Mouse (Mus musculus) heart, postnatal 0 days (tissue): ENCODE measurements around the gene Runx2.

Experiments
- CTCF ChIP-seq: IDR thresholded peaks from 2 replicates; pipeline ENCODE4 v1.5.1; 2016; ENCODE audit warnings: antibody characterized with exemption, control low read depth, low read depth
- EP300 ChIP-seq: IDR thresholded peaks from 2 replicates; pipeline ENCODE4 v1.6.1; 2016; ENCODE audit warnings: antibody characterized with exemption, low read depth

DNA sequence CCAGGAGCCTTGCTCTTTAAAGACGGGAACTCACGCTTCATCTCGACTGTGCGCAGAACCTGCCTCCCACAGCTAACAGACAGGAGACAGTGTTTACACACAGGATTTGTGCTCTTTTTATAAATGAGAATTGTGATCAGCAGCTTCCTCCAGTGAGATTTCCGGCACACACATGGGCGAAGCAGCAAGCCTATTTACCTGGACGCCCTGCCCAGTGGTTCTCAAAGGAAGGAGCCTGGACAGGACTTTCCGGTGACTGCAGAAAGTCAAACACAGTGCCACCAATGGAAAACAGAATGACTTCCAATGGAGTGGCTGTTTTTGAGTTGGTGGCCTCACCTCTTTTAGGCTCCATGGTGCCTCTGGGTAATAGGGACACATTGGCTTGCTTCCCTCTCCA is 163.0 kb downstream of the Runx2 start:
- no peak for TF ChIP-seq CTCF
- no peak for TF ChIP-seq EP300
